Mouse (Mus musculus): Measurements from ENCODE around the gene Gm10439. TPM values are rescaled to one million over a fixed set of nuclear protein-coding genes. Genes with fewer than 3 reads are reported as not detected.
"Not testable (repeated sequence)": the region's sequence is repeated elsewhere in the genome, so short reads cannot be mapped to it uniquely, and the experiment has no call there.

The Gm10439 gene
- polyA plus RNA-seq (2016; fragmentation: Nextera tagmentation; extraction: Ambion mirVana) = not detected in 2 replicates

DNA sequence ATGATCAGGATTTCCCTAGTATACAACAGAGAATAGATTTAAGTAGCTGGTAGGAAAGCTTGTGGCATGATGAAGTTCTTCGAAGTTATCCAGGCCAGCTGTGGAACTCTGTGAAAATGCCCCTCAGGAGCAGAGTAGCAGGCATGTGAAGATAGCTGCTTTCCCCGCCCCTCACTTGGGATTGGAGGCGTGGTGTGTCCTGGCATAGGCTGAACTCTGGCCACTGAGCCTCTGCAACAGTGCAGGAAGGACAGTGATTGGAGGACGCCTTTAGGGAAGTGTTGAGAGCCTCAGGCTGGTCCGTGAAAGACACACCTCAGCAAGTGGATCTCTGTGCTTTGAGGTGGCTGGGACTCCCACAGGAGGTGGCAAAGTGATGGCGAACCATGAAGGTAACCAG lies at the start of gene Gm10439:
Gm10439 (plus strand) TSS at position 301 of the 400 bp plus-strand sequence.
- H3K9me3 ChIP-seq (replicated peaks); H3K4me3 ChIP-seq; H3K4me1 ChIP-seq; H3K36me3 ChIP-seq; DNase-seq (ENCODE audit: low spot score); H3K27ac ChIP-seq (replicated peaks); H3K27me3 ChIP-seq (ENCODE audit: low read depth, poor library complexity, severe bottlenecking): not testable (repeated sequence)
- no CpG with 5 or more reads among the region's 6 CpGs for WGBS

Other genes starting within 250 kb of the Gm10439 start
- gene Gm15085, start 147.0 kb upstream of the Gm10439 start, polyA plus RNA-seq (2016; fragmentation: Nextera tagmentation; extraction: Ambion mirVana) = not detected in 2 replicates
- not detected in 2 replicates for gene Gm15097, start 189.9 kb downstream of the Gm10439 start, polyA plus RNA-seq (2016; fragmentation: Nextera tagmentation; extraction: Ambion mirVana)